Mouse (Mus musculus): ENCODE data around the gene Npas3.

GRCm38 (mm10) chr12:53556359-53556758, 307.9 kb downstream of the Npas3 start:
- TF ChIP-seq CTCF (IDR thresholded peaks at IDR 0.05; ENCODE audit: low read depth) (no peak), EP300 (IDR thresholded peaks at IDR 0.05; ENCODE audit: low read depth) (no peak)
